ENCODE assay signal across 17 mouse cellular contexts in genomic region chr10:9839408-9839807, GRCm38 (mm10).
"Had no signal": no experiment of that assay in that cellular context is flagged by ENCODE, and none has a peak within 500 bp of the region (broad histone marks: within the 10 kb centered on the region; RNA-seq: fewer than 3 reads in every experiment).

No protein-coding gene starts in this region.

- DNase-seq: left cerebral cortex, postnatal 4 days; liver; liver, embryonic 13.5 days; liver, postnatal 0 days; lung, adult 18-20 months; lung, adult 2 months; lung, embryonic 14.5 days; lung, postnatal 10 days; lung, postnatal 14 days; lung, postnatal 36 days; lung, postnatal 4 days; midbrain, embryonic 14.5 days had no signal

- ATAC-seq: liver, embryonic 12.5 days; liver, postnatal 0 days; lung, postnatal 0 days; midbrain, embryonic 13.5 days; midbrain, embryonic 15.5 days; midbrain, embryonic 16.5 days had no signal
